Mouse (Mus musculus) stomach, embryonic 16.5 days (tissue): ENCODE data around the gene Smg7. TPM values are rescaled to one million over a fixed set of nuclear protein-coding genes. Genes with fewer than 3 reads are reported as not detected.

ENCODE experiments used
- ATAC-seq: fragments of 200-750 bp; cut with Nextera tagmentation; 2 replicates; pipeline ENCODE4 v1.8.0; 2017; ENCODE audit warnings: moderate number of reproducible peaks, moderate TSS enrichment; ENCODE audit not compliant: insufficient read depth, low FRiP score
- H3K27ac ChIP-seq: fragments of 300-500 bp; sonication (generic); 2 replicates; pipeline ENCODE4 v1.5.1; 2014; ENCODE audit warnings: low read length
- H3K27me3 ChIP-seq: fragments of 300-500 bp; sonication (generic); 2 replicates; pipeline ENCODE4 v1.6.1; 2014; ENCODE audit warnings: low read length, control low read depth, mixed read lengths; ENCODE audit not compliant: control insufficient read depth, insufficient read depth
- H3K36me3 ChIP-seq: fragments of 300-500 bp; sonication (generic); 2 replicates; pipeline ENCODE4 v1.6.1; 2014; ENCODE audit warnings: low read length; ENCODE audit not compliant: control insufficient read depth, insufficient read depth
- H3K4me1 ChIP-seq: fragments of 300-500 bp; sonication (generic); 2 replicates; pipeline ENCODE4 v1.6.1; 2014; ENCODE audit warnings: low read length, control low read depth, mixed read lengths; ENCODE audit not compliant: control insufficient read depth, insufficient read depth
- H3K4me2 ChIP-seq: fragments of 300-500 bp; sonication (generic); 2 replicates; pipeline ENCODE4 v1.6.1; 2014; ENCODE audit warnings: low read depth, low read length, mixed read lengths
- H3K4me3 ChIP-seq: fragments of 300-500 bp; sonication (generic); replicated peaks from 2 replicates; pipeline ENCODE4 v1.5.1; 2014; ENCODE audit warnings: mild to moderate bottlenecking, low read length
- H3K9ac ChIP-seq: fragments of 300-500 bp; sonication (generic); 2 replicates; pipeline ENCODE4 v1.6.1; 2014; ENCODE audit warnings: low read length
- H3K9me3 ChIP-seq: fragments of 300-500 bp; sonication (generic); replicated peaks from 2 replicates; pipeline ENCODE4 v1.6.1; 2016; ENCODE audit warnings: low read length, control low read depth; ENCODE audit not compliant: control insufficient read depth
- WGBS: fragments of 180-500 bp; shearing (Covaris S2); extraction: QIAGEN DNeasy Blood & Tissue Kit; methylation state at CpG from one replicate; pipeline ENCODE4 v1.1.7; 2014; 5-methylcytosine and 5-hydroxymethylcytosine counted together
- polyA plus RNA-seq: library from polyadenylated mRNA; unstranded; fragments of >200 nt; fragmentation: Nextera tagmentation; extraction: Ambion mirVana; gene quantifications from 2 replicates; pipeline ENCODE4 v1.2.1, GENCODE M21; 2015

The Smg7 gene
- 21.7 and 23.1 TPM in 2 replicates for polyA plus RNA-seq

DNA sequence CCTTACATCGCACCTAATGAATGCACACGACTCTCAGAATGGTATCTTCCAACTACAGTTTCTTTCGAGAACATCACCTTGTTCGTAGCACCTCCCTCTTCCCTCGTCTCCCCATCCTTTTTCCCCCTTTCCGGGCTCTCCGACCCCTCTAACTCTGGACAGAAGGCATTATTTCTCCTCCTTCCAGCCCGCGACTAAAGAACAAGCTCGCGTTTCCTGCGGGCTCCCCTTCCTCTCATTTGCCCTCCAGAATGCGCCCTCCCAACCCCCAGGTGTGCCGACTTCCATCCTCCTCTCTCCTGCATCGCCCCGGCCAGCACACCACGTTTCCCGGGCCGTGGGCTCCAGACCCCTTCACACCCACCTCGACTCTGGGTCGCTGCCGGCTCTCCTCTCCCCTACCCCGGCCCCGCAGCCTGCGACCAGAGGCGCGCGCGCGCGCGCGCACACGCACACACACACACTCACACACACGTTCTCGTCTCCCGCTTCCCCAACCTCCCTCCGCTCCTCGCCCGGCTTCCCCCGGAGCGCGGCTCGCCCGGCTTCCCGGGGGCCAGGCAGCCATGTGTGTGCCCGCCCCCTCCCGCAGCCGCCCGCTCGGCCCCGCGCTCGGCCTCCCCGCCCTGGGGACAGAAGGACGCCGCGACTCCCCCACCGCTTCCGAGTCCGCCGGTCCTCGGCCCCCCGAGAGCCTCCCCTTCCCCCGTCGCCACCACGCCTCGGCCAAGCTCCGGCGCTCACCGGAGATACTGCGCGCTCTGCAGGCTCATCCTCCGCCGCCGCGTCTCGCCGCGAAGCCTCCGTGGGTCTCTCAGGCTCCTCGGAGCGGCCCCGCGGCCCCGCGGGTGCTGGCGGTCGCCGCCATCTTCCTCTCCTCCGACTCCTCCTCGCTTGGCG is at the start of gene Smg7:
Gene Smg7, minus strand, starts transcription at position 882 of the 900 bp plus-strand sequence.
- Histone ChIP-seq H3K9ac (peak within 1 kb of the TSS; percentile 97), H3K4me3 (peak within 1 kb of the TSS; percentile 94), H3K4me1 (peaks cover 6% of the 10 kb centered on the region; the same call in 1 of the 2 replicates), H3K27me3 (no peaks in the 10 kb centered on the region), H3K27ac (peak within 1 kb of the TSS; percentile 99), H3K36me3 (no peaks in the 10 kb centered on the region), H3K9me3 (no peaks in the 10 kb centered on the region), H3K4me2 (peak within 1 kb of the TSS; percentile 100)
- peak; percentile 46 for ATAC-seq
- WGBS, result 1% methylated on average over 83 of the region's 93 CpGs

DNA sequence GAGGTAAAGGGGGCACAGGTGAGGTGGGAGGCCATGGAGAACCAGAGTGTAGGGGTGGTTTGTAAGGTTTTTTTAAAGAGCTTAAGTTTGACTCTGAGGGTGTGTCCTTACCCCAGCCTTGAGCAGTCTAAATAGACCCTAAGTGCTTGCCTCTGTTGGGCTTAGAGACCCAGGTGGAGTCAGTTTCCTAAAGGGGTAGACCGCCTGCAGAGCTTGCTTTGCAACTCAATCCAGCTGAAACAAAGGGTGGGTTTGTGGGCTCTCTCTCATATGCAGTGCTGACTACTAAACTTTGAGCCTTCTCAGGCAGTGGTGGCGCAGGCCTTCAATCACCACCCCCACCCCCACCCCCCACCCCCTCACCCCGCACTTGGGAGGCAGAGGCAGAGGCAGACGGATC is 40.5 kb upstream of the Smg7 start:
- 55% methylated on average over 4 of the region's 4 CpGs for WGBS
- no peak overlapping the region for H3K9ac ChIP-seq
- no peak for ATAC-seq
- no peaks in the 10 kb centered on the region for H3K36me3 ChIP-seq
- no peaks in the 10 kb centered on the region for H3K4me1 ChIP-seq
- H3K9me3 ChIP-seq, result no peaks in the 10 kb centered on the region
- H3K27me3 ChIP-seq, result no peaks in the 10 kb centered on the region
- no peak overlapping the region for H3K4me2 ChIP-seq
- H3K4me3 ChIP-seq, result no peak overlapping the region
- no peak overlapping the region for H3K27ac ChIP-seq

DNA sequence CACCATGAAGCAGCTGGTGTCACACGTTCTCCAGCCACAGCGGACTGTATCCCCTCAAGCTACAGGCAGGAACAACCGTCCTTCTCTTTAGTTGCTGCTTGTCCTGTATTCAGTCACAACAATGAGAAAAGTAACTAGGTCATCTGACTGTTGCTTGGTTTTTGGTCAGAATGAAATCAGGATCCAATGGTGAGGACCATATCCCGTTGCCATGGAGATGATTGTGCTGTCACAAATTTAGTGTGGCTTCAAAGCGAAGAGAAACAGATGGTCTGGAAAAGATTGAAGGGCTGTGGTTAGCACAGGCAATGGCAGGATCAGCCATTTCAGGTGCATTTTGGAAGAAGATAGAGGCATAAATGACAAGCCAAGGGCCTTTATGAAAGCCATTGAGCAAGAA is 33.9 kb upstream of the Smg7 start:
- no peak for ATAC-seq
- no peaks in the 10 kb centered on the region for H3K4me1 ChIP-seq
- no peak overlapping the region for H3K4me3 ChIP-seq
- H3K27ac ChIP-seq, result no peak overlapping the region
- H3K9ac ChIP-seq, result no peak overlapping the region
- WGBS, result 75% methylated on average over 5 of the region's 5 CpGs
- H3K9me3 ChIP-seq, result no peaks in the 10 kb centered on the region
- H3K27me3 ChIP-seq, result no peaks in the 10 kb centered on the region
- H3K4me2 ChIP-seq, result no peak overlapping the region
- no peaks in the 10 kb centered on the region for H3K36me3 ChIP-seq

DNA sequence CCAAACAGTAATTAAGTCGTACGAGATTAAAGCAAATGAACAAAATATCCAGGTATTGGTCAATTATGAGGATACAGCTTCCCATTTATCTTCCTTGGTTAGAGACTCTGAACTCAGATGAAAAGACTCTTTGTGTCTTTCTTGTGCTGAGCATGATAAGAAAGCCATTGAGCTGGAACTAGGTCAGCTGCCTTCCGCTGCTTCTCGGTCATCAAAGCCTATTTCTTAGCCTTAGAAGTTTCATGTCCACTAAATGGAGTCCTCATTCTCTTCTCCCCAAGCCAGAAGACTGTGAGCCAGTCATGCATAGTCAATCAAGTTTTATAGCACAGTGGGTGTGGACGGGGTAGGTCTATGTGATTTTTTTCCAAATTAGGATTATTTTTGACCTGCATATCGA is 33.0 kb upstream of the Smg7 start:
- ATAC-seq, result no peak
- Histone ChIP-seq H3K4me1 (no peaks in the 10 kb centered on the region), H3K27me3 (no peaks in the 10 kb centered on the region), H3K36me3 (no peaks in the 10 kb centered on the region), H3K4me2 (no peak overlapping the region), H3K9me3 (no peaks in the 10 kb centered on the region), H3K4me3 (no peak overlapping the region), H3K27ac (no peak overlapping the region), H3K9ac (no peak overlapping the region)
- WGBS, result 68% methylated on average over 6 of the region's 6 CpGs

DNA sequence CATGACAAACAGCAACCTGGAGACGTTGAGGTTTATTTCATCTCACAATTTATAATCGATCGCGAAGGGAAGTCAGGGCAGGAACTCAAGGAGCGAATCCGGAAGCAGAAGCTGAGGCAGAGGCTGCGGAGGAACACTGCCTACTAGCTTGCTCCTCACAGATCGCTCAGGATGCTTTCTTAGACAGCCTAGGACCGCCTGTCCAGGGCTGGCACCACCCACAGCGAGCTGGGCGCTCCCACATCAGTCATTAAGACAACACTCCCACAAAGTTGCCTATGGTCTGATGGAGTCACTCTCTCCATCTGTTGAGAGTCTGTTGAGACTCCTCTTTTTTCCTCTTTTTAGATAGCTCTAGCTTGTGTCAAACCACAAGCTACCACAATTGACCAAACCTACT is 31.5 kb upstream of the Smg7 start:
- Histone ChIP-seq H3K4me1 (no peaks in the 10 kb centered on the region), H3K9ac (no peak overlapping the region), H3K4me3 (no peak overlapping the region), H3K27ac (no peak overlapping the region), H3K36me3 (no peaks in the 10 kb centered on the region), H3K9me3 (no peaks in the 10 kb centered on the region), H3K27me3 (no peaks in the 10 kb centered on the region), H3K4me2 (no peak overlapping the region; the same call in 1 of the 2 replicates)
- 44% methylated on average over 11 of the region's 11 CpGs for WGBS
- ATAC-seq, result no peak

DNA sequence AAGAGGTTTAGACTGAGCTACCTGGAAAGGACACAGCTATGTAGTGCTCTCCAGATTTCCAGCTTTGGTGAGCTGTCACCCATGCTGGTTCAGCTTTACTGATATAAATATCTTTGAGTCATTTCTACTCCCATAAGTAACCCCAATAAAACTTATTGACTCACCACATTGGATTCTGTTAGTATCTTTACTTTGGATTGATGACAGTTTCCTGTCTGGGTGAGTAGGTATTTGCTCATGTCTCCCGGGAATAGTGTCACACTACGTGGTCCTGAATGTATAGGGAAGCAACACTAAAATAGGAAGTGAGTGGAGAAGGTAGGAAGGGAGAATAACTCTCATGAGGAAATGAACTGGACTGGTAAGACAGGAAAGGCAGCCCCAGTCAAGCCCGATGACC is 19.3 kb upstream of the Smg7 start:
- Histone ChIP-seq H3K4me1 (no peaks in the 10 kb centered on the region), H3K4me3 (no peak overlapping the region), H3K9ac (no peak overlapping the region), H3K27me3 (no peaks in the 10 kb centered on the region), H3K9me3 (no peaks in the 10 kb centered on the region), H3K27ac (no peak overlapping the region), H3K36me3 (no peaks in the 10 kb centered on the region), H3K4me2 (no peak overlapping the region)
- WGBS, result 60% methylated on average over 3 of the region's 3 CpGs
- no peak for ATAC-seq

DNA sequence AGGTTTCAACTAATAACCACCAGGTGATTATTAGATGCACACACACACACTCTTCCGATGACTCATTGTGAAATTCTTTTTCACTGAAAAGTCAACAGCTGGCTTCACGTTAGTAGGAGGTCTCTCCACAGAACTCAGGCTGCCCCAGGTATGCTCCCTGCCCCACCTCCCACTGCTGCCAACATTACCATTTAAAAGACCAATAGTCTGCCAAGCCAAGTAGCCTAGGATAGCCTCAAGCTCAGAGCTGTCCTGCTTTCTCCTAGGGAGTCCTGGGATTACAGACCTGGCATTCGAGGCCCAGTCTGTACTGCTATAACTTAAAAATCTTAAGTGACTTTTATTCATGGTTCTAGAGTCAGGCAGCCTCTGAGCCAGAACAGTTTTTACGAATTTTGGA is 15.2 kb upstream of the Smg7 start:
- Histone ChIP-seq H3K4me3 (no peak overlapping the region), H3K27ac (no peak overlapping the region), H3K4me1 (no peaks in the 10 kb centered on the region)

DNA sequence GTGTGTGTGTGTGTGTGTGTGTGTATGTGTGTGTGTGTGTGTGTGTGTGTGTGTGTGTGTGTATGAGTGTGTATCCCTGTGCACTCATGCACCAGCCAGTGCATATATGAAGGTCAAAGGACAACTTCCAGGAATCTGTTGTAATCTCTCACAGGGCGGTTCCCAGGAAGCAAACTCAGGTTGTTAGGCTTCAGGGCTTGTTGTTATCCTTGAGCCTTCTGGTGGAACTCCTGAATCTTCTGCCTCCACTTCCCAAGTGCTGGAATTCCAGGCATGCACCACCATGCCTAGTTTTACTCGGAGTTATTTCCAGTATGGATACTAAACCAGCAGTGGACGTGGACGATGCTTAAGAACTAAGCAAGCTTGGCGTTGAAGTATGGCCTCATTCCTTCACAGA is 14.5 kb upstream of the Smg7 start:
- Histone ChIP-seq H3K9me3 (no peaks in the 10 kb centered on the region), H3K4me3 (no peak overlapping the region), H3K9ac (no peak overlapping the region), H3K36me3 (no peaks in the 10 kb centered on the region), H3K4me1 (no peaks in the 10 kb centered on the region), H3K27ac (no peak overlapping the region), H3K4me2 (no peak overlapping the region), H3K27me3 (no peaks in the 10 kb centered on the region)
- WGBS, result 74% methylated on average over 5 of the region's 5 CpGs
- ATAC-seq, result no peak

More for the DNA sequence above, 15.2 kb upstream of the Smg7 start:
- Histone ChIP-seq H3K4me2 (no peak overlapping the region), H3K36me3 (no peaks in the 10 kb centered on the region), H3K9me3 (no peaks in the 10 kb centered on the region), H3K9ac (no peak overlapping the region), H3K27me3 (no peaks in the 10 kb centered on the region)
- WGBS, result 64% methylated on average over 4 of the region's 4 CpGs
- no peak for ATAC-seq

DNA sequence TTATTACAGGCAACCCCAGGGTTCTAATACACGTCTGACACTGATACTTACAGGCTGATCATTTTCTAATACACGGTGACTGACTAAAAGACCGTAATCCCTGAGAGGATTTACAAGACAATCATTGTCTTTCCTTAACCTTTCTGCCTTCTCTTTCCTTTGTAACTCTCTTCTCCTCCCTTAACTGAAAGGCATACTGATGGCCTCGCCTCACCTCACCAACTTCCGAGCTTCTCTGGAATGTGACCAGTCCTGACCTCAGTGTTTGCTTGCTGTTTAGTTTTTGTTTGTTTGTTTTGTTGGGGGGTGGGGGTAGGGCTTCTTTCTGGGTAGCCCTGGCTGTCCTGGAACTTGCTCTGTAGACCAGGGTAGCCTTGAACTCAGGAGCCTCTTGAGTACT is 13.3 kb upstream of the Smg7 start:
- no peak for ATAC-seq
- Histone ChIP-seq H3K36me3 (no peaks in the 10 kb centered on the region), H3K9ac (no peak overlapping the region), H3K9me3 (no peaks in the 10 kb centered on the region), H3K27me3 (no peaks in the 10 kb centered on the region), H3K4me3 (no peak overlapping the region), H3K27ac (no peak overlapping the region), H3K4me2 (no peak overlapping the region), H3K4me1 (no peaks in the 10 kb centered on the region)
- 46% methylated on average over 5 of the region's 5 CpGs for WGBS
